Mouse (Mus musculus) fibroblast of lung, adult 2 months (primary cell): ENCODE measurements at regions not wholly inside any gene's neighbourhood (a gene's known extent, or its start where the extent isn't known, plus 50 kb on each side); places are given as distances from the start of the nearest gene placed in this dataset.

Experiments used
- DNase-seq: peaks from one replicate; pipeline ENCODE4 v3.0.0-alpha.2; 2011; ENCODE audit warnings: low read depth

DNA sequence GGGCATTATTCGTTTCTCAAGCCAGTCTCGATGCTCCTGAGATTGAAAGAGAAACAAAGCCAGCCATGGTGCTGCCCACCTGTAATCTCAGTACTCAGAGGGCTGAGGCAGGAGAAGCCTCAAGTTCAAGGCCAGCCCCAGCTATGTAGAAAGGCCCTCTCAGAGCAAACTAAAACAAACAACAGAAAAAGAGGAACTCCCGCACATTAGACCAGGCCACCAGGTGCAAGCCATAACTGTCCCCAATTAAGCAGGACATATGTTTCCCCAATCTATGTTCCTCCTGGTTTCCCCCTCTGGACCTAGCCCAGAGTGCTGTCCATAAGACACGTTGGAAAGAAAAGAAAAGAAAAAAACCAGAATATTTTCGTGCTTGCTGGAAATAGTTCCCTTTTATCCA lies 142.5 kb downstream of the Cdc5l start:
- DNase-seq, result no peak

GRCm38 (mm10) chr17:45285621-45286189 lies 147.8 kb downstream of the Cdc5l start:
- no peak for DNase-seq

GRCm38 (mm10) chr17:45281554-45281953 lies 152.0 kb downstream of the Cdc5l start:
- no peak for DNase-seq

GRCm38 (mm10) chr17:45279811-45280205 lies 153.7 kb downstream of the Cdc5l start:
- DNase-seq, result no peak

DNA sequence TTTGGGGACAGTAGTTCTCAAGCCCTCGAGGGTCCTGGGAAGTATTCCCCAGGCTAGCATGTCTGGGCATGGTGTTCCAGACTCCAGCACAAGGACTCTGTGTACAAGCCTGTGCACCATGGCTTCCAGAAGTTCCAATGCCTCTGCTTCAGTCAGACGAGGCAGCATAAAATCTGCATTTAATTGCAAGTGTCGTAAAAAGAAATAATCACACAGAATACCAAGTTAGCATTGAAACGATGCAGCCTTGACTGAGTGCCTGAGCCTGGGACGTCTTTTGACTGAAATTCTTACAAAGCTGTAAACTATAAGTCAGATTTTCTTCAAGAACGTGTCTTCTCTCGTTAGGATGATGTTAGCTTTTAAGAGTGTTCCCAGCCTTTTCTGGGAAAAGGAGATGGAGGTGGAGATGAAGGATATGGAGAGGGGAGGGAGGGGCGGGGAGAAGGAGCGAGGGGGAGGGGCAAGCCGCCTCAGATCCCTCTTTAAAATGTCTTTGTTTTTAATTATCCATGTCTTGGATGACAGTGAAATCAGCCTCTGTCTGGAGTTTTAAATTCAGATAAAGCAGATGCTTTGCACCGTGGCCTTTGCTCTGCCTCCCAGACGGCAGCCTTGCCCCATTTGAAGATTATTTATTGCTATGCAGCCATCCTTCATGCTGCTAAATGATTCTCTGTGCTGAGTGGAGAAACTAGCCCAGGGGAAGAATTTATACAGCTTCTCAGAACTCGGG lies 154.3 kb downstream of the Cdc5l start:
- DNase-seq, result no peak

DNA sequence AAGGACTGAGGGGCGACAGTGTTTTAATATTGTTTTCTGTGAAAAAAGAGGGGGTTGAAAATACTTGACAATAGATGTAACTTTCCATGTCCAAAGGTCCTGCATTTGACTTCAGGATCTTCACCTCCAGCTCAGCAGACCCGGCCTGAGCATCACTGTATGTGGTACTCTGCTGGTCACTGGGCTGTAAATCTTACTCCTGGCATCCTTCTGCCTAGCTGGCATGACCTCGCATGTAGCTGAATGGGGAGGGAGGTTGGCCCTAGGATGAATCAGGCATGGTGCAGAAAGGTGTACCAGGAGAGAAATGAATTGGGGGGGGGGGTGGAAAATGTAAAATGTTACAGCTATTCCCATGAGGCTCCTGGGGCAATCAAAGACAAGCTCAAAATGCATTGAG lies 156.0 kb downstream of the Cdc5l start:
- no peak for DNase-seq

- DNase-seq, result no peak
These were observed 156.7 kb downstream of the Cdc5l start for GRCm38 (mm10) chr17:45276686-45277405.

- DNase-seq, result no peak
These were observed 158.6 kb downstream of the Cdc5l start for GRCm38 (mm10) chr17:45274894-45275293.

GRCm38 (mm10) chr17:45266776-45267175 lies 166.8 kb downstream of the Cdc5l start:
- no peak for DNase-seq

GRCm38 (mm10) chr17:45265587-45265986 lies 167.9 kb downstream of the Cdc5l start:
- no peak for DNase-seq

GRCm38 (mm10) chr17:45264434-45264833 lies 169.1 kb downstream of the Cdc5l start:
- no peak for DNase-seq

DNA sequence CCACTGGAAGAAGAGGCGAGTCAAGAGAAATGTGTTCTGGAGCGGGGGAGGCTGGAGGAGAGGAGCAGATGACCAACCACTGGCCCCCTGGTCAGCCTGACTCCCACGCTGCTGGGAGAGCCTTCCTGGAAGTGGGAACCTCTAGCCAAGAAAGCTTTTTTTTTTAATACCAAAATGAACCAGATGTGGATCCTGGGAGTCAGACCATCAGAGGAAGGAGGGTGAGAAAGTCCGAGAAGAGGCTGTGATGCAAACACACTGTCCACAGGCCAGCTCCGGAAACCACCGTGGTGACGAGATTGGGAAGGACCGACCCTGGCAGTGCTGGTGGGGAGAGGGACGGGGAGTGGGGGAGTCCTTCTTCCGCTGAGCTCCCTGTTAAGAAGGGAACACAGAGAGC lies 173.1 kb downstream of the Cdc5l start:
- DNase-seq, result no peak

DNA sequence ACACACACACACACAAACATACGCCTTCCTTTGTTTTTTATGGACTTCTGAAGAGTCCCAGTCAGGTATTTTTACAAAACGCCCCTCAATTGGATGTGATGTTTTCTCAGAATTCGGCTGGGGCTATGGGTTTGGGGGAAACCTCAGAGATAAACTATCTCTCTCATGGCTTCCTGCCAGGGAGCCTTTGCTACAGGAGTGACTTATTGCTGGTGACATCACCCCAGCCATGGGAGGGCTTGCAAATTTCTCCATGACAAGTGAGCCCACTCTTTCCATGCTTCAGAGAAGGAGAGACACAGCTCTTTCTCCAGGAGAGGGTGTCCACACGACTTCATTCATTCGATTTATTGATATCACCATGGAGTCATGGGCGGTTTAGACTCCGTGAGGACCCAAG lies 175.5 kb downstream of the Cdc5l start:
- no peak for DNase-seq

- no peak for DNase-seq
These were observed 180.8 kb downstream of the Cdc5l start for GRCm38 (mm10) chr17:45252593-45253230.

DNA sequence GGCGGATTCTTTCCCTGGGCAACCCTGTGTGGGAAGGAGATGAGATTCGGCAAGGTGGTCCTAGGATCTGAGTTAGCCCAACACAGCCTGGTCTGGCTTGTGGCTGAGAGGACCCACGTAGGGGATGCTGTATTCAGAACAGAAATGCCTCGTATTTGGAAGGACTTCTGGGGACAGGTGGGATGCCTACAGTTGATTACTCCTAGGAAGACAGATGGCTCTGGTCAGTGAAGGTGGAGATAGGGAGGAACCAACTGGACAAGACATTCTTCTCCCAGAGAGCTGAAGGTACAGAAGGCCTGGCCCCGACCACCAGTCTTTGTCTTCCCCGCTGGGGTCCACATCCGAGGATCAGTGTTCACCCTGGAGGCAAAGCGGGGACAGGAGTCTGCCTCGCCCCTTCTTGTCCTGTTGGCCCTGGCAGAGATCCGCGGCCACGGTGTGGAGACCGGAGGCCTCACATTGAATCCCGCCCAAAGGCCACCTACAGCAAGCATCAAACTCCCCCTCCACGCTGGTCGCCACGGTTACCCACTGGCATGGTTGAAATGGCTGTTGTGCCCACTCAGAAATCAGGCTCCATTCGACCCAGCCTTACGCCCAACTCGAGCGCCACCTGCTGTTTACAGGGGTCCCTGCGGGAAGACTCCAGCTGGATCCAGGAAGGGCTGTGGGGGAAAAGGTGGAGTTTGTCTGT lies 182.4 kb downstream of the Cdc5l start:
- no peak for DNase-seq

DNA sequence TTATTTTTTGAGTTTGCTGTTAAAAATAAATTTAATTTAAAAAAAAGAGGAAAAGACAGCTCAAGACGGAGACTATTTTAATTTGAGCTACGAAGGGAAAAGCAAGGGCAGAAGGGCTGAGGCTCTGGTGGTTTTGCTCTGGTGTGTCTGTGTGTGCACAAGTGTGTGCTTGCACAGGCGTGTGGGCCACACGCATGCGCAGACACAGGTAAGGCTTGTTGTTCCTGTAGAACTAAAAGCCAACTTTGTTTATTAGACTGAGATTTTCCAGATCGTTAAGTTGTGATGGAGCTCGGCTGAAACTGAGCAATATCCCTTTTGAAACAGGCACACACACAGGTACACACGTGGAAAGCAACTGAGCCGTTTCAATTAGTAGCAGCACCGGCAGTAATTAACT lies 183.1 kb downstream of the Cdc5l start:
- no peak for DNase-seq

GRCm38 (mm10) chr17:45247142-45248137 lies 186.1 kb downstream of the Cdc5l start:
- DNase-seq, result no peak

GRCm38 (mm10) chr17:45244870-45245269 lies 188.7 kb downstream of the Cdc5l start:
- no peak for DNase-seq

DNA sequence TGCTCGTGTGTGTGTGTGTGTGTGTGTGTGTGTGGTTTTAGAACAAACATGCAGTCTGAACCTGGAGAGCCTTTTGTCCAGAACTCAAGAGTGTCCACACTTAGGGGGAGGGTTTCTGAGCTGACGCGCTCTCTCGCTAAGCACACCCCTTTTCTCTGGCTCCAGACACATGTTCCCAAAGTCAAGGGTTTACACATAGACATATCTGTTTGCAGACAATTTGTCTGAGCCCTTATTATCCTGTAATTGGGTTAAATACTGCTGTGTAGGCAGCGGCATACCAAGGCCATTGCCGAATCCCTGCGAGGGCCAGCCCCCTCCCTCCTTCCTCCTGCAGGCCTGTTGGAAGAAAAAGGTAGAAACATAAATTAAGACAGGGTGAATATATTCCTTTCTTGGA lies 190.4 kb downstream of the Cdc5l start:
- DNase-seq, result no peak

- DNase-seq, result no peak
These were observed 191.5 kb downstream of the Cdc5l start for GRCm38 (mm10) chr17:45242076-45242475.

GRCm38 (mm10) chr17:45240963-45241543 lies 192.5 kb downstream of the Cdc5l start:
- no peak for DNase-seq
